Mouse (Mus musculus): ENCODE measurements around the gene A530064D06Rik. TPM values are rescaled to one million over a fixed set of nuclear protein-coding genes. Genes with fewer than 3 reads are reported as not detected.

The A530064D06Rik gene
- polyA plus RNA-seq, 1 experiment from 2014 or later, result not detected

GRCm38 (mm10) chr17:48132810-48133209, 34.3 kb downstream of the A530064D06Rik start:
- Histone ChIP-seq H3K9me3 (ENCODE audit: control insufficient read depth, low read length) (no peaks in the 10 kb centered on the region), H3K4me2 (ENCODE audit: low read depth, low read length) (no peak overlapping the region), H3K4me1 (replicated peaks; ENCODE audit: control insufficient read depth, insufficient read depth, low read length) (no peaks in the 10 kb centered on the region), H3K27ac (ENCODE audit: low read length) (no peak overlapping the region), H3K4me3 (ENCODE audit: low read length) (no peak overlapping the region), H3K27me3 (ENCODE audit: control insufficient read depth, insufficient read depth, low read depth, low read length) (no peaks in the 10 kb centered on the region), H3K9ac (ENCODE audit: low read length) (no peak overlapping the region), H3K36me3 (ENCODE audit: control insufficient read depth, insufficient read depth, low read length) (no peaks in the 10 kb centered on the region)
- 71% methylated on average over 2 of the region's 2 CpGs for WGBS
- no peak for ATAC-seq (ENCODE audit: low read depth)

- WGBS, result 89% methylated on average over 20 of the region's 20 CpGs
- no peak overlapping the region for H3K4me3 ChIP-seq (ENCODE audit: low read length)
- no peak for ATAC-seq (ENCODE audit: low read depth)
Measured at GRCm38 (mm10) chr17:48120456-48120855, 46.6 kb downstream of the A530064D06Rik start.

GRCm38 (mm10) chr17:48119656-48120055, 47.4 kb downstream of the A530064D06Rik start:
- H3K9ac ChIP-seq (ENCODE audit: low read length), result no peak overlapping the region
- WGBS, result 25% methylated on average over 3 of the region's 3 CpGs
- no peaks in the 10 kb centered on the region for H3K27me3 ChIP-seq (ENCODE audit: control insufficient read depth, insufficient read depth, low read depth, low read length)
- H3K9me3 ChIP-seq (ENCODE audit: control insufficient read depth, low read length), result no peaks in the 10 kb centered on the region
- peak; percentile 61; the same call in 1 of the 2 replicates for ATAC-seq (ENCODE audit: low read depth)
- H3K4me3 ChIP-seq (ENCODE audit: low read length), result no peak overlapping the region
- no peaks in the 10 kb centered on the region for H3K4me1 ChIP-seq (replicated peaks; ENCODE audit: control insufficient read depth, insufficient read depth, low read length)
- H3K4me2 ChIP-seq (ENCODE audit: low read depth, low read length), result no peak overlapping the region
- H3K27ac ChIP-seq (ENCODE audit: low read length), result no peak overlapping the region
- no peaks in the 10 kb centered on the region for H3K36me3 ChIP-seq (ENCODE audit: control insufficient read depth, insufficient read depth, low read length)

More at GRCm38 (mm10) chr17:48120456-48120855, 46.6 kb downstream of the A530064D06Rik start:
- Histone ChIP-seq H3K27me3 (ENCODE audit: control insufficient read depth, insufficient read depth, low read depth, low read length) (no peaks in the 10 kb centered on the region), H3K4me2 (ENCODE audit: low read depth, low read length) (no peak overlapping the region), H3K36me3 (ENCODE audit: control insufficient read depth, insufficient read depth, low read length) (no peaks in the 10 kb centered on the region), H3K27ac (ENCODE audit: low read length) (no peak overlapping the region), H3K9ac (ENCODE audit: low read length) (no peak overlapping the region), H3K9me3 (ENCODE audit: control insufficient read depth, low read length) (no peaks in the 10 kb centered on the region), H3K4me1 (replicated peaks; ENCODE audit: control insufficient read depth, insufficient read depth, low read length) (no peaks in the 10 kb centered on the region)

DNA sequence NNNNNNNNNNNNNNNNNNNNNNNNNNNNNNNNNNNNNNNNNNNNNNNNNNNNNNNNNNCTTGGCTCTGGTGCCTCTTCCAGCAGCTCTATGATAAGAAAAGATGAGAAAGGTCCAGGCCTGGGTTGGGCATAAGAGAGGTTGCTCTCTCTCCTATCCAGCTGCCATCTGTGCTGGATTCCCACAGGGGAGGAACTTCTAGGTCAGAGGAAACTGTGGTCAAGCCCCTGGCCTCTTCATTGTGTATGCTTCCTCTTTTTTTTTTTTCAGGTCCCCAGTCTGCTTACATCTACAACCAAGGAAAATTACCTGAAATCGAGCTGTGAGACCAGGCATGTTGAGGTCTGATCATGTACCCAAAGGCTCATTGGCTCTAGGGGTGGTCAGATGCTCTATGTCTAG, 48.5 kb downstream of the A530064D06Rik start:
- H3K36me3 ChIP-seq (ENCODE audit: control insufficient read depth, insufficient read depth, low read length), result no peaks in the 10 kb centered on the region
- no peaks in the 10 kb centered on the region for H3K4me1 ChIP-seq (replicated peaks; ENCODE audit: control insufficient read depth, insufficient read depth, low read length)
- no peak overlapping the region for H3K4me3 ChIP-seq (ENCODE audit: low read length)
- H3K9me3 ChIP-seq (ENCODE audit: control insufficient read depth, low read length), result no peaks in the 10 kb centered on the region
- H3K4me2 ChIP-seq (ENCODE audit: low read depth, low read length), result no peak overlapping the region
- no peaks in the 10 kb centered on the region for H3K27me3 ChIP-seq (ENCODE audit: control insufficient read depth, insufficient read depth, low read depth, low read length)
- H3K9ac ChIP-seq (ENCODE audit: low read length), result no peak overlapping the region
- WGBS, result 49% methylated on average over 1 of the region's 1 CpGs
- H3K27ac ChIP-seq (ENCODE audit: low read length), result no peak overlapping the region
- no peak for ATAC-seq (ENCODE audit: low read depth)

- H3K9me3 ChIP-seq (ENCODE audit: control insufficient read depth, low read length), result no peaks in the 10 kb centered on the region
- no peak overlapping the region for H3K9ac ChIP-seq (ENCODE audit: low read length)
- no peaks in the 10 kb centered on the region for H3K36me3 ChIP-seq (ENCODE audit: control insufficient read depth, insufficient read depth, low read length)
- no peak overlapping the region for H3K27ac ChIP-seq (ENCODE audit: low read length)
- H3K27me3 ChIP-seq (ENCODE audit: control insufficient read depth, insufficient read depth, low read depth, low read length), result no peaks in the 10 kb centered on the region
- H3K4me1 ChIP-seq (replicated peaks; ENCODE audit: control insufficient read depth, insufficient read depth, low read length), result no peaks in the 10 kb centered on the region
- no peak for ATAC-seq (ENCODE audit: low read depth)
- no peak overlapping the region for H3K4me3 ChIP-seq (ENCODE audit: low read length)
- H3K4me2 ChIP-seq (ENCODE audit: low read depth, low read length), result no peak overlapping the region
- 39% methylated on average over 8 of the region's 8 CpGs for WGBS
Measured at GRCm38 (mm10) chr17:48110547-48111287, 56.4 kb downstream of the A530064D06Rik start.

DNA sequence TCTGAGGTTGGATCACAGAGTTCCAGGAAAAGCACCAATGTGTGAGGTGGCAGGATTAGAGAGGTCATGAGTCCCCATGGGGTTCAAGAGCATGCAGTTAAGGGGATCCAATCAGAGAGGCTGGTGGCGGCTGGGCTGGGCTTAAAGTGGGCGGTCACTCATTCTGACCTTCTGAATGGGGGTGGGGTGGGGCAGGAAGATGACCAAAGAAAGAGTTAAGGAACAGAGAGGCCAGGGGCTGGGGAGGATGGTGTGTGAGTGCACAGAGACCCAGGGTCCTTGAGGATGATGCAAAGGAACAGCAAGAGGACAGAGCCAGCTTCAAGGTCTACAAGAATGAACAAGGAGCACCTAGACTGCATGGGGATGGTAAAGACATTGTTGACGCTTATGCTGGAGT, 58.6 kb downstream of the A530064D06Rik start:
- H3K4me2 ChIP-seq (ENCODE audit: low read depth, low read length), result no peak overlapping the region
- H3K9ac ChIP-seq (ENCODE audit: low read length), result no peak overlapping the region
- H3K36me3 ChIP-seq (ENCODE audit: control insufficient read depth, insufficient read depth, low read length), result no peaks in the 10 kb centered on the region
- H3K27me3 ChIP-seq (ENCODE audit: control insufficient read depth, insufficient read depth, low read depth, low read length), result no peaks in the 10 kb centered on the region
- 72% methylated on average over 3 of the region's 3 CpGs for WGBS
- no peak overlapping the region for H3K27ac ChIP-seq (ENCODE audit: low read length)
- ATAC-seq (ENCODE audit: low read depth), result no peak
- no peak overlapping the region for H3K4me3 ChIP-seq (ENCODE audit: low read length)
- no peaks in the 10 kb centered on the region for H3K4me1 ChIP-seq (replicated peaks; ENCODE audit: control insufficient read depth, insufficient read depth, low read length)
- no peaks in the 10 kb centered on the region for H3K9me3 ChIP-seq (ENCODE audit: control insufficient read depth, low read length)

- no peak overlapping the region for H3K4me3 ChIP-seq (ENCODE audit: low read length)
- WGBS, result 42% methylated on average over 6 of the region's 6 CpGs
- H3K9me3 ChIP-seq (ENCODE audit: control insufficient read depth, low read length), result no peaks in the 10 kb centered on the region
- H3K27me3 ChIP-seq (ENCODE audit: control insufficient read depth, insufficient read depth, low read depth, low read length), result no peaks in the 10 kb centered on the region
- no peaks in the 10 kb centered on the region for H3K4me1 ChIP-seq (replicated peaks; ENCODE audit: control insufficient read depth, insufficient read depth, low read length)
- no peak overlapping the region for H3K9ac ChIP-seq (ENCODE audit: low read length)
- H3K27ac ChIP-seq (ENCODE audit: low read length), result no peak overlapping the region
- no peak overlapping the region for H3K4me2 ChIP-seq (ENCODE audit: low read depth, low read length)
- ATAC-seq (ENCODE audit: low read depth), result no peak
- no peaks in the 10 kb centered on the region for H3K36me3 ChIP-seq (ENCODE audit: control insufficient read depth, insufficient read depth, low read length)
Measured at GRCm38 (mm10) chr17:48107862-48108261, 59.2 kb downstream of the A530064D06Rik start.

GRCm38 (mm10) chr17:48107333-48107732, 59.7 kb downstream of the A530064D06Rik start:
- no peaks in the 10 kb centered on the region; the same call in 1 of the 2 replicates for H3K27me3 ChIP-seq (ENCODE audit: control insufficient read depth, insufficient read depth, low read depth, low read length)
- H3K27ac ChIP-seq (ENCODE audit: low read length), result no peak overlapping the region
- H3K4me1 ChIP-seq (replicated peaks; ENCODE audit: control insufficient read depth, insufficient read depth, low read length), result no peaks in the 10 kb centered on the region
- no peaks in the 10 kb centered on the region for H3K9me3 ChIP-seq (ENCODE audit: control insufficient read depth, low read length)
- H3K9ac ChIP-seq (ENCODE audit: low read length), result no peak overlapping the region
- ATAC-seq (ENCODE audit: low read depth), result no peak
- no peaks in the 10 kb centered on the region for H3K36me3 ChIP-seq (ENCODE audit: control insufficient read depth, insufficient read depth, low read length)
- no peak overlapping the region for H3K4me3 ChIP-seq (ENCODE audit: low read length)
- 57% methylated on average over 4 of the region's 4 CpGs for WGBS
- no peak overlapping the region for H3K4me2 ChIP-seq (ENCODE audit: low read depth, low read length)

GRCm38 (mm10) chr17:48100441-48101417, 66.3 kb downstream of the A530064D06Rik start:
- Histone ChIP-seq H3K4me1 (replicated peaks; ENCODE audit: control insufficient read depth, insufficient read depth, low read length) (peaks cover 23% of the 10 kb centered on the region), H3K27me3 (ENCODE audit: control insufficient read depth, insufficient read depth, low read depth, low read length) (peaks cover 28% of the 10 kb centered on the region), H3K4me3 (ENCODE audit: low read length) (peak overlapping the region; percentile 41), H3K9me3 (ENCODE audit: control insufficient read depth, low read length) (no peaks in the 10 kb centered on the region), H3K27ac (ENCODE audit: low read length) (no peak overlapping the region), H3K4me2 (ENCODE audit: low read depth, low read length) (peak overlapping the region; percentile 57), H3K9ac (ENCODE audit: low read length) (no peak overlapping the region), H3K36me3 (ENCODE audit: control insufficient read depth, insufficient read depth, low read length) (no peaks in the 10 kb centered on the region)
- 13% methylated on average over 20 of the region's 21 CpGs for WGBS
- peak; percentile 66 for ATAC-seq (ENCODE audit: low read depth)
